Mouse (Mus musculus): Measurements from ENCODE around the gene Kcnq4.

DNA sequence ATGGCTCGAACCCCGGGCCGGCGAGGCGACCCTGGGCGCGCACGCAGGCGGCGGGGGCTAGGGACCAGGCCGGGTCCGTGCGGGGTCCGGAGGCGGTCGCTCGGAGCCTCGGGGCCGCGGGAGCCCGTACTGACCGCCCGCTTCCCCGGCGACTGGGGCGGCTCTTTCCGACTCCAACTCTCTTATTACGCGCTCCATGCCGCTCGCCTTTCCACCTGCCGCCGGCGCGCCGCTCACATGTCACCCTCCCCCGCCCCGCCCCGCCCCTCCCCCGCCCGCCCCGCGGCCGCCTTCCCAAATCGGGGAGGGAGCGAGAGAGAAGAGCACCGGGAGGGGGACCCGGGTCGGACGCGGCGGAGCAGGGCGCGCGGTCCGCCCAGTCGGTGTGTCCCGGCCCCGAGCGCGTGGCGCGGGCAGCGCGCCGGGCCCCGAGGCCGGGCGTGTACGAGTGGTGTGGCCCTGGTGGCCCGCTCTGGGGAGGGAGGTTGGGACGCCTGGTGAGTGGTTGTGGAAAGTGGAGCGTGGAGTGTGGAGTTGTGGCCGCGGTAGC, 1.1 kb downstream of the Kcnq4 start:
- TF ChIP-seq CTCF (IDR thresholded peaks at IDR 0.05; ENCODE audit: low read depth, low read length) (no peak), POLR2A (IDR thresholded peaks at IDR 0.05; ENCODE audit: borderline replicate concordance, low read depth, low read length) (no peak)

Measured in bone marrow macrophage, adult 2 months (primary cell).